Mouse (Mus musculus): ENCODE data around the gene Mospd3.
"Not testable (repeated sequence)": the region's sequence is repeated elsewhere in the genome, so short reads cannot be mapped to it uniquely, and the experiment has no call there.

Mospd3 gene

GRCm38 (mm10) chr5:137615347-137615746 is 14.5 kb upstream of the Mospd3 start:
- DNase-seq (ENCODE audit: low spot score): no peak

GRCm38 (mm10) chr5:137614921-137615320 is 14.1 kb upstream of the Mospd3 start:
- DNase-seq (ENCODE audit: low spot score): not testable (repeated sequence)

- peak; percentile 52 for DNase-seq (ENCODE audit: low spot score)
These were observed 12.7 kb upstream of the Mospd3 start, which contains the start of gene Pcolce for GRCm38 (mm10) chr5:137613550-137613949. Gene Pcolce (minus strand): TSS chr5:137613784.

- DNase-seq (ENCODE audit: low spot score): peak; percentile 33
These were observed 12.2 kb upstream of the Mospd3 start for GRCm38 (mm10) chr5:137613076-137613475.

- peak; percentile 53 for DNase-seq (ENCODE audit: low spot score)
These were observed 10.4 kb upstream of the Mospd3 start for GRCm38 (mm10) chr5:137611245-137611602.

- DNase-seq (ENCODE audit: low spot score): peak; percentile 78
These were observed 9.8 kb upstream of the Mospd3 start for GRCm38 (mm10) chr5:137610548-137611244.

- no peak for DNase-seq (ENCODE audit: low spot score)
These were observed 9.2 kb upstream of the Mospd3 start for GRCm38 (mm10) chr5:137610056-137610455.

- no peak for DNase-seq (ENCODE audit: low spot score)
These were observed 8.4 kb upstream of the Mospd3 start for GRCm38 (mm10) chr5:137609292-137609691.

GRCm38 (mm10) chr5:137608654-137609190 is 7.9 kb upstream of the Mospd3 start:
- no peak for DNase-seq (ENCODE audit: low spot score)

- no peak for DNase-seq (ENCODE audit: low spot score)
These were observed 7.2 kb upstream of the Mospd3 start for GRCm38 (mm10) chr5:137607860-137608653.

GRCm38 (mm10) chr5:137601365-137601729 is 489 bp upstream of the Mospd3 start:
- DNase-seq (ENCODE audit: low spot score): no peak

GRCm38 (mm10) chr5:137600281-137600618 is 608 bp downstream of the Mospd3 start:
- no peak for DNase-seq (ENCODE audit: low spot score)

GRCm38 (mm10) chr5:137599600-137599999 is 1.3 kb downstream of the Mospd3 start:
- no peak for DNase-seq (ENCODE audit: low spot score)

GRCm38 (mm10) chr5:137598100-137598826 is 2.6 kb downstream of the Mospd3 start:
- DNase-seq (ENCODE audit: low spot score): no peak

GRCm38 (mm10) chr5:137597625-137598024 is 3.2 kb downstream of the Mospd3 start:
- no peak for DNase-seq (ENCODE audit: low spot score)

- DNase-seq (ENCODE audit: low spot score): peak; percentile 36
These were observed 4.1 kb downstream of the Mospd3 start for GRCm38 (mm10) chr5:137596601-137597261.

GRCm38 (mm10) chr5:137595921-137596320 is 4.9 kb downstream of the Mospd3 start:
- DNase-seq (ENCODE audit: low spot score): no peak

GRCm38 (mm10) chr5:137590507-137590906 is 10.4 kb downstream of the Mospd3 start:
- no peak for DNase-seq (ENCODE audit: low spot score)

GRCm38 (mm10) chr5:137584976-137585375 is 15.9 kb downstream of the Mospd3 start:
- peak; percentile 84 for DNase-seq (ENCODE audit: low spot score)

- DNase-seq (ENCODE audit: low spot score): no peak
These were observed 17.1 kb downstream of the Mospd3 start for GRCm38 (mm10) chr5:137583670-137584169.

GRCm38 (mm10) chr5:137582702-137583101 is 18.2 kb downstream of the Mospd3 start:
- peak; percentile 18 for DNase-seq (ENCODE audit: low spot score)

GRCm38 (mm10) chr5:137580246-137580645 is 20.6 kb downstream of the Mospd3 start:
- DNase-seq (ENCODE audit: low spot score): no peak
